ENCODE assay signal across 13 mouse cellular contexts in genomic region chr6:115316811-115317221, GRCm38 (mm10). TPM values are rescaled to one million over a fixed set of nuclear protein-coding genes. Genes with fewer than 3 reads are reported as not detected.
DNase-seq lines count a peak whose midpoint lies in the region; ATAC-seq and TF ChIP-seq lines count a peak whose summit lies in the region.
"Had no signal": no experiment of that assay in that cellular context is flagged by ENCODE, and none has a peak within 500 bp of the region (broad histone marks: within the 10 kb centered on the region; RNA-seq: fewer than 3 reads in every experiment).

No protein-coding gene starts in this region.

- H3K27me3 ChIP-seq in heart, embryonic 12.5 days (replicated peaks): peaks cover 18% of the 10 kb centered on the region
- no peaks in the 10 kb centered on the region for H3K27me3 ChIP-seq in C2C12 (ENCODE audit: control insufficient read depth, insufficient read depth, insufficient read length)
- no peaks in the 10 kb centered on the region for H3K27me3 ChIP-seq in lung, embryonic 16.5 days (ENCODE audit: control insufficient read depth, insufficient read depth, low read depth, low read length)
- no peaks in the 10 kb centered on the region for H3K27me3 ChIP-seq in forebrain, embryonic 16.5 days (replicated peaks; ENCODE audit: control insufficient read depth, insufficient read depth, low read length)
- no peaks in the 10 kb centered on the region for H3K27me3 ChIP-seq in midbrain, embryonic 15.5 days (replicated peaks)
- H3K27me3 ChIP-seq: embryonic facial prominence, embryonic 15.5 days; limb, embryonic 12.5 days had no signal

- H3K9ac ChIP-seq in heart, embryonic 12.5 days: no peak overlapping the region
- no peak overlapping the region for H3K9ac ChIP-seq in lung, embryonic 16.5 days (ENCODE audit: low read length)
- H3K9ac ChIP-seq in forebrain, embryonic 16.5 days (replicated peaks; ENCODE audit: low read depth, low read length): no peak overlapping the region
- no peak overlapping the region for H3K9ac ChIP-seq in midbrain, embryonic 15.5 days
- H3K9ac ChIP-seq: embryonic facial prominence, embryonic 15.5 days; limb, embryonic 12.5 days had no signal

- no peaks in the 10 kb centered on the region for H3K4me1 ChIP-seq in heart, embryonic 12.5 days (replicated peaks)
- peaks cover 18% of the 10 kb centered on the region for H3K4me1 ChIP-seq in embryonic fibroblast, embryonic 13.5 days (ENCODE audit: control insufficient read depth, insufficient read depth, low read length)
- peaks cover 5% of the 10 kb centered on the region; the same call in 1 of the 2 replicates for H3K4me1 ChIP-seq in lung, embryonic 16.5 days (replicated peaks; ENCODE audit: control insufficient read depth, insufficient read depth, low read length)
- no peaks in the 10 kb centered on the region for H3K4me1 ChIP-seq in forebrain, embryonic 16.5 days (replicated peaks; ENCODE audit: control insufficient read depth, insufficient read depth, low read length)
- H3K4me1 ChIP-seq in midbrain, embryonic 15.5 days: no peaks in the 10 kb centered on the region
- H3K4me1 ChIP-seq: limb, embryonic 12.5 days had no signal

- H3ac ChIP-seq in C2C12 (ENCODE audit: control insufficient read depth, insufficient read length, low read depth): no peak overlapping the region

- H3K4me3 ChIP-seq in heart, embryonic 12.5 days: no peak overlapping the region
- H3K4me3 ChIP-seq in C2C12 (ENCODE audit: insufficient read depth, poor library complexity, severe bottlenecking): no peak overlapping the region
- no peak overlapping the region for H3K4me3 ChIP-seq in embryonic fibroblast, embryonic 13.5 days (ENCODE audit: insufficient read depth, low read length)
- H3K4me3 ChIP-seq in lung, embryonic 16.5 days (ENCODE audit: low read length): no peak overlapping the region
- H3K4me3 ChIP-seq in forebrain, embryonic 16.5 days (replicated peaks; ENCODE audit: low read length): no peak overlapping the region
- no peak overlapping the region for H3K4me3 ChIP-seq in midbrain, embryonic 15.5 days
- H3K4me3 ChIP-seq: embryonic facial prominence, embryonic 15.5 days; limb, embryonic 12.5 days; megakaryocyte, embryonic 14.5 days had no signal

- no peaks in the 10 kb centered on the region for H3K79me2 ChIP-seq in C2C12 (ENCODE audit: control insufficient read depth, insufficient read depth)

- TF ChIP-seq CTCF in C2C12 (IDR thresholded peaks at IDR 0.05; ENCODE audit: control insufficient read depth, insufficient read depth, insufficient read length): no peak
- TF ChIP-seq CTCF in embryonic fibroblast, embryonic 13.5 days (IDR thresholded peaks at IDR 0.05; ENCODE audit: borderline replicate concordance, insufficient read depth, low read length): no peak

- H3K27ac ChIP-seq in heart, embryonic 12.5 days (ENCODE audit: poor library complexity, severe bottlenecking): no peak overlapping the region
- peak overlapping the region; percentile 71 for H3K27ac ChIP-seq in embryonic fibroblast, embryonic 13.5 days (ENCODE audit: insufficient read depth, low read length)
- H3K27ac ChIP-seq in lung, embryonic 16.5 days (ENCODE audit: low read length): no peak overlapping the region
- no peak overlapping the region for H3K27ac ChIP-seq in forebrain, embryonic 16.5 days (ENCODE audit: low read length)
- no peak overlapping the region for H3K27ac ChIP-seq in midbrain, embryonic 15.5 days
- H3K27ac ChIP-seq: embryonic facial prominence, embryonic 15.5 days; limb, embryonic 12.5 days had no signal

- peak; percentile 95 for DNase-seq in heart, adult 11 months
- DNase-seq in thymus, postnatal 4 days: no peak
- DNase-seq: cerebellum, adult 18-20 months; retina, postnatal 1 day had no signal

- WGBS in heart, embryonic 12.5 days: 62% methylated on average over 11 of the region's 11 CpGs
- 45% methylated on average over 11 of the region's 11 CpGs for WGBS in lung, embryonic 16.5 days
- WGBS in forebrain, embryonic 16.5 days: 61% methylated on average over 11 of the region's 11 CpGs
- WGBS in midbrain, embryonic 15.5 days: 70% methylated on average over 11 of the region's 11 CpGs

- no peak overlapping the region for H3K4me2 ChIP-seq in heart, embryonic 12.5 days
- no peak overlapping the region for H3K4me2 ChIP-seq in lung, embryonic 16.5 days (ENCODE audit: low read depth, low read length)
- no peak overlapping the region for H3K4me2 ChIP-seq in forebrain, embryonic 16.5 days (ENCODE audit: low read length)
- no peak overlapping the region for H3K4me2 ChIP-seq in midbrain, embryonic 15.5 days
- H3K4me2 ChIP-seq: embryonic facial prominence, embryonic 15.5 days; limb, embryonic 12.5 days had no signal

- H3K9me3 ChIP-seq in heart, embryonic 12.5 days (replicated peaks): no peaks in the 10 kb centered on the region
- H3K9me3 ChIP-seq in lung, embryonic 16.5 days (ENCODE audit: control insufficient read depth, low read length): no peaks in the 10 kb centered on the region
- H3K9me3 ChIP-seq in forebrain, embryonic 16.5 days (ENCODE audit: control insufficient read depth, low read length): no peaks in the 10 kb centered on the region
- H3K9me3 ChIP-seq in midbrain, embryonic 15.5 days: no peaks in the 10 kb centered on the region
- H3K9me3 ChIP-seq: embryonic facial prominence, embryonic 15.5 days; limb, embryonic 12.5 days; megakaryocyte, embryonic 14.5 days had no signal

- H3K79me3 ChIP-seq in C2C12 (ENCODE audit: low read depth): no peaks in the 10 kb centered on the region

- no peaks in the 10 kb centered on the region for H3K36me3 ChIP-seq in heart, embryonic 12.5 days
- H3K36me3 ChIP-seq in C2C12 (ENCODE audit: control insufficient read depth, insufficient read depth): no peaks in the 10 kb centered on the region
- no peaks in the 10 kb centered on the region for H3K36me3 ChIP-seq in lung, embryonic 16.5 days (ENCODE audit: control insufficient read depth, insufficient read depth, low read length)
- H3K36me3 ChIP-seq in forebrain, embryonic 16.5 days (ENCODE audit: control insufficient read depth, insufficient read depth): no peaks in the 10 kb centered on the region
- H3K36me3 ChIP-seq in midbrain, embryonic 15.5 days (replicated peaks): no peaks in the 10 kb centered on the region
- H3K36me3 ChIP-seq: embryonic facial prominence, embryonic 15.5 days; limb, embryonic 12.5 days had no signal

- ATAC-seq in heart, embryonic 12.5 days (ENCODE audit: insufficient number of reproducible peaks, low FRiP score): no peak
- peak; percentile 54; the same call in 1 of the 2 replicates for ATAC-seq in lung, embryonic 16.5 days (ENCODE audit: low read depth)
- ATAC-seq in forebrain, embryonic 16.5 days: no peak
- no peak for ATAC-seq in midbrain, embryonic 15.5 days (replicated peaks)

- no peak for TF ChIP-seq POLR2A in embryonic fibroblast, embryonic 13.5 days (IDR thresholded peaks at IDR 0.05; ENCODE audit: low read depth, low read length)

TF ChIP-seq in C2C12, 6 proteins besides CTCF, POLR2A, EP300 and RAD21:
- TF ChIP-seq MYOG (IDR thresholded peaks at IDR 0.05; ENCODE audit: control insufficient read depth, extremely low read depth, insufficient read length): no peak
- TF ChIP-seq MYOD1 (IDR thresholded peaks at IDR 0.05; ENCODE audit: control insufficient read depth, insufficient read length, low read depth): no peak
- peak; percentile 92 for TF ChIP-seq USF1 (IDR thresholded peaks at IDR 0.05; ENCODE audit: low read depth)
- TF ChIP-seq FOSL1 (IDR thresholded peaks at IDR 0.05; ENCODE audit: insufficient read depth, low read length, poor library complexity, severe bottlenecking): no peak
- no peak for TF ChIP-seq MAX (IDR thresholded peaks at IDR 0.05)

RNA-seq across cellular contexts. Expression of gene Pparg, which starts 43.9 kb away (rescaled TPM):
- 1.3 and 2.0 TPM in 2 replicates for polyA plus RNA-seq in heart, embryonic 12.5 days (2016; fragmentation: Nextera tagmentation; extraction: Ambion mirVana)
- 12.6 TPM for polyA plus RNA-seq in C2C12 (2012; fragmentation: generic; extraction: Trizol)
- 4.1 and 6.7 TPM in 2 replicates for polyA plus RNA-seq in embryonic fibroblast, embryonic 13.5 days (2011; ENCODE audit: insufficient read length, low read depth, missing spikeins)
- polyA plus RNA-seq in lung, embryonic 16.5 days (2015; fragmentation: Nextera tagmentation; extraction: Ambion mirVana): 5.4 and 5.5 TPM in 2 replicates
- 0.15 and 0.22 TPM in 2 replicates for polyA plus RNA-seq in forebrain, embryonic 16.5 days (2015; fragmentation: Nextera tagmentation; extraction: Ambion mirVana)
- 0.37 and 0.47 TPM in 2 replicates for polyA plus RNA-seq in midbrain, embryonic 15.5 days (2015; fragmentation: Nextera tagmentation; extraction: Ambion mirVana)
